Mouse (Mus musculus): ENCODE results near the gene Fbf1.

DNA sequence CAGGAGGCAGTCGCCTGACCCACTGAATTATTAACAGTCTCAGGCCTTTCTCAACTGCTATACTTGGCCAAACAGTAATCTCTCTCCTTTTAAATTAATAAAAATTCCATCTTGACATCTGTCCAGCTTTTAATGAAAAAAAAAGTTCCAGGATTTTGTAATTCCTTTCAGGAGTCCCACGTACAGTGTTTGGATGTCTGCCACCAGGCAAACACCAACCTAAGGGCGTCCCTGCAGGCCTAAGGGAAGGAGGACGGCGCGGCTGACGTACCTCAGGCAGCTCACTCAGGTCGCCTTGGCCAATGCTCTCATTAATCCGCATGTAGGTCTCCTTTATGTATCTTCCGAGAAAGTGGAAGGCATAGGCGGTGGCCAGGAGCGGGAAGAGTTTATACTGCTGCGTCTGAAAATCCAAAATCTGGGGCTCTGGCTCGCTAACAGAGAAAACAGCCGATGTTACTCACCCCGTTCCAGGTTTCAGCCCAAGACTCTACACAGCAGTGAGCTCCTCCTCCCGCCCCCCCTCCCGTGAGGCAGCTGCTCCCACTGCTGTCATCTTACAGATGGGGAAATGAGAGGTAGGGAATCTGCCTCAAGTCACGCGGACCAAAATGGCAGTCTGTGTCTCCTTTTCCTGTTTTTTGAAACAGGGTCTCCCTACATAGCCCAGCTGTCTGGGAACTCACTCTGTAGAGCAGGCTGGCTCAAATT is 10.6 kb upstream of the Fbf1 start:
- TF ChIP-seq POLR2A (IDR thresholded peaks at IDR 0.05; ENCODE audit: extremely low read depth, insufficient read depth, low read length) (no peak), CTCF (IDR thresholded peaks at IDR 0.05; ENCODE audit: low read depth, low read length) (no peak)

All from liver, adult 2 months (tissue).